Mouse (Mus musculus) lung, postnatal 0 days (tissue): Measurements from ENCODE around the gene Ccdc137.

Source experiments
- CTCF ChIP-seq: IDR thresholded peaks from 2 replicates; pipeline ENCODE4 v1.5.1; 2016; ENCODE audit warnings: antibody characterized with exemption, mild to moderate bottlenecking
- EP300 ChIP-seq: IDR thresholded peaks from 2 replicates; pipeline ENCODE4 v1.6.1; 2016; ENCODE audit warnings: antibody characterized with exemption, mild to moderate bottlenecking, control low read depth

DNA sequence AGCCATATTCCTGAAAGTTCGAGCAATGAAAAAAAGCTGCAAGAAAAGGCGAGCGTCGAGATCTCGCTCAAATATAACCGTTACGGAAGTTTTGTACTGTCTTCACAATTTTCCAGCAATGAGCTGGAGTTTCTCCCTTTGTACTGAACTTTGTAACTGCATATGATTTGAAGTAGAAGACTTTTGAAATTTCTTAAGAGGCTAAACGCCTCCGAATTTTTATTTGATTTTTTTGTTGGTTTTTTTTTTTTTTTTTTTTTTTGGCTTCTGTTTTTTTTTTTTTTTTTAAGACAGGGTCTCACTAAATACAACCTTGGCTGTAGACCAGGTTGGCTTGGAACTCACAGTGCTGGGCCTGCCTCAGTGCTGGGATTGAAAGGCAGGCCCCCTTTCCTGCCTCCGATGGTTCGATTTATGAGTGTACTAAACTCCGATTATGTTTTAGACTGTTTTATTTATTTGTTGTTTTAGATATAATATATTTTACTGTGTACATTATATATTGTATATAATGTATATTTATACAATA, 20.0 kb upstream of the Ccdc137 start:
- TF ChIP-seq EP300, result no peak
- no peak for TF ChIP-seq CTCF
